Mouse (Mus musculus): ENCODE results near the gene Zfp385b.

DNA sequence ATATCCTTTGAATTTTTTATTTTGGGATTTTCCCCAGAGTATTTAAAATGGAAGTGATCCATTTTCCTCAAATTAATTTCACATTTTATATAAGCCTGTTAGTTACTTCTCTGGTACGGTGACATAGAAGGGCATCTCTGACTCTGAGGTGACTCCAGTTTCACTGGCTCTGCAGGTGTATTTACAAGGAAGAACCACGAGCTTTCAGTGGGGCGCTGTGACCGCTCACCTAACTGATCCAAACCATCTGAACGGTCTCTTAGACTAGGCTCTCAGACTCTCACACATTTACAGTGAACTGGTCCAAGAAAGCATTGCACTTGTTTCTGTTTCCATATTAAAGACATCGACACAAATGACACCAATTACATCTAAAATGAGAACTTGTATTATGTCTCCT is 361.0 kb downstream of the Zfp385b start:
- TF ChIP-seq POLR2A (IDR thresholded peaks at IDR 0.05; ENCODE audit: extremely low read depth, insufficient read depth, low read length) (no peak), CTCF (IDR thresholded peaks at IDR 0.05; ENCODE audit: low read depth, low read length) (no peak)
